Mouse (Mus musculus) embryo, embryonic 9.5 days (tissue): Measurements from ENCODE around the gene Maz.

Experiments used
- DNase-seq: peaks from one replicate; pipeline ENCODE4 v3.0.0-alpha.2; 2017; ENCODE audit errors: extremely low spot score

The Maz gene

DNA sequence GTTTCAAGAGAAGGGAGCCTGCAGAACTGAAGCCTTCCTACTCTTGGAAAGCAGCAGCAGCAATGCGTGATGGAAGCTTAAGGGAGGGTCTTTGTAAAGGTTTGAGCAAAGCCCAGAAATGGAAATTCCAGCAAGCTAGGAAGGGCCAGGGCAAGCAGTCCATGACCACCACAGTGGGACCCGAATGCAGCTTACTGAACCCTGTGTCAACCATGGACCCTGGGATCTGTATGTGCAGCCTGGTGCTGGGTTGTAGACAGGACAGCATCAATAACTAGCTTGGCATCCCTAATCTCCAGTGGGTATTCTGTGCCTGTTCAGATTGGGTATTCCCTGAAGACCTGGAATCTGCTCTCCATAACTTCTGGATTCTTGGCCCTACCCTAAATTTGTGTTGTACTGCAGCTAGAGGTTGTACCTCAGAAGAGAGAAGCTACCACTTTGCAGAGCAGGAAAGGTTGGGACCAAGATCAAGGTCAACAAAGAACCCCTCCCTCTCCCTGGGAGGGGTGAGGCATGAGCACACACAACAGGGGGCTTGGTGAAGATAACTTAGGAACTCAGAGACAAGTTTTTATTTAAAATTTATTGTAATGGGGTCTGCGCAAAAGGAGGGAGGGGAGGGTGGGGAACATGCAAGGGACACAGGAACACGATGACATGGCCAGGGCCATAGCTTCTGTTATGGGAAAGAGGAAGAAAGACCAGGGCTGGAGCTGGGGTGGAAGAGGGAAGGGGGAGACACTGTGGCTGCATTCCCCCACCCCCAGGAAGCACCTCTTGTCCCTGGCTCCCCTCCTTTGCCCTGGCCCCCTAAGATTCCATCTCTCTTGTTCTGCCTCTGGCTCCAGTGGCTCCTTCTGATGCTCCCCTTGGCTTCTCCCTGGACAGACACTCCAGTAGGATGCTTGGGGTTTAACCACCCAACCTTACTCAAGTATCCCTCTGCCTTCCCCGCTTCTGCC is 5.0 kb downstream of the Maz start:
- no peak for DNase-seq

DNA sequence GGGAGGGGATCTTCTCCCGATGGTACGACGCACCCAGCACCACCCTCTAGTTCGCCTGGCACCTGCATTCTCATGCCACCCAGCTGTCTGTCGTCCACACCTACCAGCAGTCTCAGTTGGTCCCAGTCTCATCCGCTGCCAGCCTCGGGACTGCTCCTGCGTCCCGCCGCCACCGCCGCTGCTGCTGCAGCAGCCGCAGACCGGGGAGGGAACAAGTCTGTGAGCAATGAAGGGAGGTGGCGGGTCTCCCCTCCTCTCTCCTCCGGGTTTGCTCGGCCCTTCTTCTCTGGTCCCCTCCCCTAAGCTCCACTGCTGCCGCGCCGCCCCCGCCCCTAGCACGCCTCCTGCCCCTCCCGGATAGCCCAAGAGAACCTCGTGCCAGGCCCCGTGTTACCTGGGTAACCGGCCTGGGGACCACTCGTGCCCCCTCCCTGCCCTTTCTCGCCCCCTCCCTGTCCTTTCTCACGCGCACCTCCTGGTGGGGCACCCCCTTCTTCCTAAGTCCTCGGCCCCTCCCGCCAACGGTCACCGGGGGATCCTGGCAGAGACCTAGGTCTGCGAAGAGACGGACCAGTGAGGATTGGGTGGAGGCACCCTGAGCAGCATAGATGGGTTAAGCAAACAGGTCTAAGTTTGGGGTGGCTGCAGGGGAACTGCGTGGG is 5.8 kb downstream of the Maz start, which contains the start of the genes Gm42742 and Prrt2:
TSS of gene Gm42742 (minus strand) at position 197 of the 662 bp plus-strand sequence.
TSS of gene Prrt2 (minus strand) at position 311 of the 662 bp plus-strand sequence.
- peak; percentile 82 for DNase-seq

- peak; percentile 15 for DNase-seq
Measured at GRCm38 (mm10) chr7:127020491-127020890, 6.3 kb downstream of the Maz start.

DNA sequence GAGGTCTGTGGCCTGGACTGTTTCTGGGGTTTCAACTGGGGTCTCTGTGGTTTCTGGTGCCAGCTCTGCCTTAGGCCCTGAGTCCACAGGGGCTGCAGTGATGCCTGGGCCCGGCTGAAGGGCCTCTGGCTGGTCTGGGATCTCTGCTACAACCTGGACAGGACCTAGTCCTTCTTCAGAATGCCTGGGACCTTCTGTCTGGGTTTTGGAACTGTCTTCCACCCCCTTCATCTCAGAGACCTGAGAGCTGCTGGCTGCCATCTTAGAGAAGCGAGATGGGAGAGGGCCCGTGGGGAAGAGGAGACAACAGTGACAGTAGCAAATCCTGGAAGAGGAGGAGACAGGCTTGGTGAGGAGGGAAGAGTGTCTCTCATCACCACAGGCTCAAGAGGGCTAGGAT is 6.8 kb downstream of the Maz start:
- no peak for DNase-seq

GRCm38 (mm10) chr7:127019306-127019960 is 7.4 kb downstream of the Maz start:
- DNase-seq, result no peak

DNA sequence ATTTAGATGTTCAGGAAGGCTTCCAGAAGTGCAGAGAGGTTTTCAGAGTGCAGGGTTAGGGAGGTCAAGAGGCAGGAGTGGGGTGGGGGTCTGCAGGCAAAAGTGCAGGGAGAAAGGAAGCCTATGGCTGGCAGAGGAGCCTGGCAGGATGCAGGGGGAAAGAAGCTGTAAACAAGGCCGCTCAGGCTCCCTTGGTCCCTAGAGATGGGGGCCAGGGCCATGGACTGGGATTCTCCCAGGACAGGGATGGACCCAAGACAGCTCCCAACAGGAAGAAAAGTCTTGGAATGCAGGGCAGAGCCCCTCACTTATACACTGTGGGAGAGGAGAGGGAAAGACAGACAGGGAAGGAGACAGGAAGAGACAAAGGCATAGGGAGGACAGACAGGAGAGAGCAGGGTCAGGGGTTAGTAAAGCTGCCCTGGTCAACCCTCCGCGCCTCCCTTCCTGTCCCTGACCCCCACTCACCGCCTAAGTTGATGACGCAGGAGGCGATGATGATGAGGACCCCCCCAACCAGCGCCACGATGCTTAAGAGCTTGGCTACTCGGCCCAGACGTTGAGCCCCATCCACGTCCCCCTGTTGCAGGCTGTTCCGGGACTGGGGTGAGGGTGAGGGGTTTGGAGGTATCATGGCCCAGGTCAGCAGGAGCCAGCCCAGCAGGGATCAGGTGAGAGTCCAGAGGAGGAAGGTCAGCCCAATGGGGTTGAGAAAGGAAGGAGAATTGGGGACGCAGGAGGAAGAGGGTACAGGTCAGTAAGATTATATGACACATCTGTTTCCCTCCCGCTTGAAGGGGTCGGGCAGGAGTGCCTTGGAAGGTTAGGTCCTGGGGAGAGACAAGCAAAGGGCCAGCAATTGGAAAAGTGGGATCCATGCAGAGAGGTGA is 8.2 kb downstream of the Maz start:
- no peak for DNase-seq

GRCm38 (mm10) chr7:127017950-127018345 is 8.9 kb downstream of the Maz start:
- DNase-seq, result no peak

DNA sequence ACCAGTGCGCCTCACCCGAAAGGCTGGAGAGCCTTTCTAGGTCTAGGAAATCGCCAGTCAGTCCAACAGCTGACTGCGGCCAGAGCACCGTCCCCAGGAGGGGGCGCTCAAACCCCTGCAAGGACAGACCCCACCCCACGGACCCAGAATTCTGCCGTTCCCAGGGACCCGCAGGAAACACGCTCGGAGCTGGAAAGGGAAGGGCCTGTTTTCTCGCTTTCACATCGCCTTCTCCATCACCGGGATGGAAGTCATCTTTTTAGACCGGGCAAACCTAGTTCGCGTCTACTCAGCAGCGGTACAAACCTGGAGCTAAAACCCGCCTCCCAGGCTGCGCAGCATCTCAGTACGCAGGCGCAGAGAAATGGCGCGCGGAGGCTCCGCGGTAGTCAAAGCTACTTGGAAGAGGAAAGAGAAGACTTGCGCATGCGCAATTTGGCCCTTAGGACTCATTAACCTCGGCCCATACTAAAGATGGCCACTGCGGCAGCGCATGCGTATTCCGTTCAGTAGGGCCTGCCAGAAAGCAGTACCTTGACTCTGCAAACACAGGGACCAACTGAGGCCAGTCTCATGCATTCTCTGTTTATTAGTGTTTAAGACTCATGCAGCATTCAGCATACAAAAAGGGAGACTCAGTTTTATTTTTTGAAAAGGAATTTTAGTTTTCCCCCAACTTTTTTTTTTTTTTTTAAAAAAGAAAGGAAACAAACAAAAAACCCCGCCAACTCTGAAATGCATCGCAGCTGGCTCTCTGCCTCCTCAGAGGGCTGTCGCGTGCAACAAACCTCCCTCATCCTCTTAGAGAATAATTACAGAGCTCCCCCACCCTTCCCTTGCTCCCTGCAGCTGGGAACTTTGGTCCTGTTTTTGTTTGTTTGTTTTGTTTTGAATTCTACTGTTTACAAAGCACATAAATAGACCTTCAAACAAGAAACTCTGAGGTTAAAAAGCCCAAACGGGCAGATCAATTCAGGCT is 9.6 kb downstream of the Maz start, which contains the start of gene Pagr1a:
TSS of gene Pagr1a (minus strand) at position 382 of the 979 bp plus-strand sequence.
- DNase-seq, result peak; percentile 97

- no peak for DNase-seq
Measured at GRCm38 (mm10) chr7:127016486-127016938, 10.3 kb downstream of the Maz start.

DNA sequence TGATC is 10.6 kb downstream of the Maz start, which contains the start of gene Pagr1b:
TSS of gene Pagr1b (minus strand) at position 4 of the 5 bp plus-strand sequence.
- no peak for DNase-seq

DNA sequence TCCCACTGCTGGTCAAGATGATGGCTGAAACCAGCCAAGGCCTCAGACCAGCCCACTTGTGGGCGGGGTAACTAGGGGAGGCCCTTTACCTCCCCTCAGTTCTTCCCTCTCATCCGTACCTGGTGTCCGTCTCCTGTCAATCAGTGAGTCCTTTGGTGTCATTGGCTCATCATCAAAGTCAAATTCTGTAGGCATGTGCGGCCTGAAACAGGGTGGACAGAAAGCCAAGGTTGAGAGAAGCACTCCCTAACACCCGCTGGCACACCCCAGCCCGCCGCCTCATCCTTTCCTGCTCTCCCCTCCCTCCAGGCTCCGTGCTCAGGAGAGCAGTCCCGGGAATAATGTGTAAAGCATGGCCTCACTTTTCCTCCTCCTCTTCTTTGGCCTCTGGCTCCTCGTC is 10.8 kb downstream of the Maz start:
- DNase-seq, result peak; percentile 58

GRCm38 (mm10) chr7:127014993-127015392 is 11.8 kb downstream of the Maz start:
- DNase-seq, result no peak

DNA sequence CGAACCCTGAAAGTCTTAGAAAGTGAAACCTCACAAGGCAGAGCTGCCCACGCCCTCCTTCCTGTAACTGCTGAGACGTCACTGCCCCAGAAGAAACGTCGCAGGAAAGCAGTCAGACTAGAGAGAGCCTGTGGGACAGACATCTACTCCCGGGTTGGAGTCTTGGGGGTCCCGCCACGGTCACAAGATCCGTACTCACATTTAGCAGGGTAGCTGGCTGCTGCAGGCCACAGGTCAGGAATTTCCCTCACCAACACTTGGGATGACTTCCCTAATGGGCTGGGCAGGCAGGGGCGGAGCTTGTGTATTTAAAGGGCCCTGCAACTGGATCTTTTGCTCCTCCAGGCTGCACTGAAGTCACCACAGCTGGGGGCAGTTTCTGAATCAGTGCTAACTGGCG is 12.5 kb downstream of the Maz start, which contains the start of gene Mvp:
TSS of gene Mvp (minus strand) at position 302 of the 400 bp plus-strand sequence.
- DNase-seq, result peak; percentile 33

GRCm38 (mm10) chr7:127013385-127013784 is 13.5 kb downstream of the Maz start:
- no peak for DNase-seq

DNA sequence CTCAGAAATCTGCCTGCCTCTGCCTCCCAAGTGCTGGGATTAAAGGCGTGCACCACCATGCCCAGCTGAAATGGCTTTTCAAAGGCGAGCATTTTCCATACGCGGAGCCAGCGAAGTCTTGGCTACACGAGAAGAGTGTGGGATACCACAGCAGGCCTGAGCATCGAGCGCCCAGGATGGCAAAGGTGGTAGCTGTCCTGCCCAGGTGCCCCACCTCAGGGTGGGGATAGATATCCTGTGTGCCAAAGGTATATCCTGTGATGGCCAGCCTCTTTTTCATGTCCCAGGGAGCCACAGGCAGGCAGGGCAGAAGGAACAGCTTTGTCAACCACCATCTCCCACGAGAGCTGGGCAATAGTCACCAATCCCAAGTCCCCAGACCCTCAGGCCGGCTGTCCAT is 14.0 kb downstream of the Maz start:
- DNase-seq, result no peak

- DNase-seq, result no peak
Measured at GRCm38 (mm10) chr7:127012374-127012773, 14.5 kb downstream of the Maz start.

- DNase-seq, result no peak
Measured at GRCm38 (mm10) chr7:127011717-127012116, 15.1 kb downstream of the Maz start.

DNA sequence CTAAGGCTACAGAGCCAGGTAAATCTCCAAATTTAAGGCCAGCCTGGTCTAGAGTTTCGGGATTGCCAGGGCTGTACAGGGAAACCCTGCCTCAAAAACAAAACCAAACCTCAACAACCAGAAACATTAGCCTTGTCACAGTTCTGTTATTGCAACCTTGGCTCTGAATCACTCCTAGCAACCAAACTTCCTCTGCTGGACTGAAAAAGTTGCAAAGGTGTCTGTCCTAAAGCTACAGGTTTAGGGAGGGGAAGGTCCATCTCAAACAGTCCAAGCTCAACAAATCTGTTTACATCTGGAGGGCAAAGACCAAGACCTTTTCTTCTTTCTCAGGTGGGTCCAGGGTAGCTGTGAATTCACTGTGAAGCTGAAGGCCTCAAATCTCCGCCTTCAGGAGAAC is 15.8 kb downstream of the Maz start:
- DNase-seq, result no peak

DNA sequence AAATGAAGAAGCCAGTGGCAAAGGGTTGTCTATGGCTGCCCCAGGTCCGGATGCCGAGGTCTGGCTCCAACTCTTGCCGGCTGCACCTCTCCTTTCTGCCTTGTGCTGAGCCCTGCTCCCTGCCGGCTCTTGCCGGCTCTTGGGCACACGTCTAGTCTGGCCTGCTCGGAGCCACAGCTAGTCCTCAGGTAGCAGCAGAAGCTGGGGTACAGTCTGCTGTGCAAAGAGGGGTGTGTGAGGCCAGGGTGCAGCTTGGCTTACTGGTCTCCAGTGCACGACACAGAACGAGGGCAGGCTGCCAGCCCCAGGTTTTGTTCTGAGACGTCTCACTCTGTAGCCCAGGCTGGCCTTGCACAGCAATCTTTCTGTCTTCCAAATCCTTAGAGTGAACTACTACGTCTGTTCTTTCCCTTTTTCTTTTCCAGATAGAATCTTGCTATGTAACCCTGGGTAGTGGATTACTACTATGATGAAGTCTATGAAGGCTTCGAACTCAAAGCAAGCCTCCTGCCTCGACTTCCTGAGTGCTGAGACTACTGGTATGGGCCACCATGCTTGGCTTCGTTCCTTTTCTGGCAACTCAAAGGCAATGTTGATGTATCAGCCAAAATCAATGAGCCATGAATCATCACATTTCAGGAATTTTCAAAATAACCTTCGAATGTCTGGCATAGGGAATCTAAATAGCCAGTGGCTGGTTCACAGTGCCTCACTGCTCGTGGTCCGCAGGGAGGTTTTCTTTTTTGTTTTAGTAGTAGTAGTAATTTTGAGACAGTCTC is 17.3 kb downstream of the Maz start:
- DNase-seq, result no peak
